Mouse (Mus musculus) cerebellum, adult 11-12 months (tissue): ENCODE results near the gene Paqr8.
"Not testable (repeated sequence)": the region's sequence is repeated elsewhere in the genome, so short reads cannot be mapped to it uniquely, and the experiment has no call there.

Source experiments
- DNase-seq: peaks from one replicate; pipeline ENCODE4 v3.0.0; 2022

Paqr8 gene

DNA sequence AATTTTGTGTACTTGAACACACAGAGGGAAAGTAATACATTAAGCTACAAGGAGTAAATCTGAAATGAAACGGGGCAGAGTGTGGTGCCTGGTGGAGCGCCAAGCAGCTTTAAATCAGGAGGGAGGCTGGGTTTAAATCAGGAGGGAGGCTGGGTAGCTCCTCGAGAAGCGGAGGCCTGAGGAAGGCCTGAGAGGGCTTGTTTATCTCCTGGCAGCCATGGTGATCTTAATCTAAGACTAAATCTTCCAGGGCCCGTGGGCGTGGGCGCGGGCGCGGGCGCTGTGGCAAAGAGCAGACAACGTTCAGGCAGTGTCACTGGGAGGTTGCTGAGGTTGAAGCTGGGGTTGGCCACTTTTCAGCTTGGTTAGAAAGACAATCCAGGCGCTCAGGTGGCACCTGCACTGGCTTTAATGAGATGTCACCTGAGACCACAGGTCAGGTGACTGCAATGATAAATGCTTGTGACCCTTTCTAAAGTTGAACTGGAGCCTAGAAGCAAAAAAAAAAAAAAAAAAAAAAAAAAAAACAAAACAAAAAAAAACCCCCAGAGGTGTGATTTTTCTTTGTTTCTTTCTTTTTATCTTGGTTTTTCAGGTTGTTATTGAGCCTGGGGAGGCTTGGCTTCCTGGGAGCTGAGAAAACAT lies 22.2 kb downstream of the Paqr8 start:
- DNase-seq: no peak

DNA sequence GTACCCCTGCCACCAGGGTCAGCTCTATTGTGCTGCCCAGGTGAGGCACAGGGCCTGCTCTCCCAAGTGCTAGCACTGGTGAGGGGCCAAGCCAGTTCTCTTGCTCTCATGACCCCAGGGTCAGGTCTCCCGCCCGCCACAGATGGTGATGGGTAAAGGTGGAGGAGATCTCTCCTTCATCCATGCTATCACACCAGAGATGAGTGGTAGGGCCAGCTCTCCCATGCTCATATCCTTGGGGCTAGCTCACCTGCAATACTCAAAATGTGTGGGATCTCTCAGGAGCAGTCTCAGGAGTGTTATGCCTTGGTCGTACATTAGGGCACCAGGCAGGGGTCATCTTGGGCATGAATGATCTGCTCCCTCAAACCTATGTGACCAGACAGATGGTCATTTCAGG lies 24.4 kb downstream of the Paqr8 start:
- no peak for DNase-seq

GRCm38 (mm10) chr1:20915608-20916007 lies 25.2 kb downstream of the Paqr8 start:
- DNase-seq: no peak

DNA sequence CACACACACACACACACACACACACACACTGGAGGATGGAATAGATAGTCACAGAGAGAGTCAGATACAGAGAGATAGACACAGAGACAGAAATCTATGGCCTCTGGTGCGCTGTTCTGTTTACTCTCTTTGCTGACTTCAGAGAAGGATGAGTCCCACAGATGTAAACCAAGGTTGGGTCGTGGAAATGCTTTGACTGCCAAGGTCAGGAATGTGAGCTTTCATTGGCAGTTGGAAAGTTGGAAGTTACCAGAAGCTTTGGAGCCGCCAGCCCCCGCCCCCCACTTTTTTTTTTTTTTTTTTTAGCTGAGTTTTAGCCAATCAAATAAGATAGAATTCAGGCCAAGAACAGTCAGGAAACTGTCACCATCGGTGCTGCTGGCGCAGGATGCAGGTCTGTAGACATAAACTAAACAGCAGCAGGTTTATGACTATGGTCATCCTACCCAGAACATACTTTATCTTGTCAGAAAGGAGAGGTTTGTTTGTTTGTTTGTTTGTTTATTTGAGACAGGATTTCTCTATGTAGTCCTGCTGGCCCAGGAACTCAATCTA lies 27.2 kb downstream of the Paqr8 start:
- DNase-seq: no peak

GRCm38 (mm10) chr1:20919728-20920127 lies 29.3 kb downstream of the Paqr8 start:
- peak; percentile 74 for DNase-seq

DNA sequence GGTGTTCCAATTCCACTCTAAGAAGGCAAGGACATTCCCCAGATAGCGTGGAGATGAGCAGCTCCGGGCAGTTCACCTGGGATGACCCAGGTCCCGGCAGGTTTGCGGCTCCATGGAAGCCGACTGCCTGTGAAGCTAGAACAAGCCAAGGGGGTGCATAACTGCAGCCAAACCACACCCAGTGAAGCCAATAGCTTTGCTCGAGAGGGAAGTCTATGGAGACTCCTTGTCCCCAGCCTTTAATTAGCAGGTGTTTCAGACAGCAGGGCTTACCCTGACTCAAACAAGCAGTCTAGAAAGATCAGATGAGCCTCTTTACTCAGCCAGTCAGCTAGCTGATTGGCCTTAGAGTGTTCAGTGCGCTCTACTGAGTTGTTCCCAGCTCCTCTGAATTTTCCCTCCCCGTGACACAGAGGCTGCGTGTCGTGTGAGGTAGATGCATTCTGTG lies 30.7 kb downstream of the Paqr8 start:
- peak; percentile 90 for DNase-seq

GRCm38 (mm10) chr1:20922612-20923399 lies 32.4 kb downstream of the Paqr8 start:
- DNase-seq: peak; percentile 90

DNA sequence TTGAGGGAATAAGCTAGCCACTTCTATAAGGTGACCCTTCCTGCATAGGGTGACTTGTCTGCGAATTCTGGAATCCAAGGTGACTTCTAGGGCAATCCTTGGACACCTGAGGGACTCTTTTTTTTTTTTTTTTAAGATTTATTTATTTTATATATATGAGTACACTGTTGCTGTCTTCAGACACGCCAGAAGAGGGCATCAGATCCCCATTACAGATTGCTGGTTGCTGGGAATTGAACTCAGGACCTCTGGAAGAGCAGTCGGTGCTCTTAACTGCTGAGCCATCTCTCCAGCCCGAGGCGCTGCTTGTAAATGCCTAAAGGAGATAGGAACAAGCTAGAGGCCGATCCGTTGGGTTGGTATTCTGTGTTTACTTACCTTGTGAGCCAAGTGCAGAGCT lies 34.9 kb downstream of the Paqr8 start:
- DNase-seq: not testable (repeated sequence)

DNA sequence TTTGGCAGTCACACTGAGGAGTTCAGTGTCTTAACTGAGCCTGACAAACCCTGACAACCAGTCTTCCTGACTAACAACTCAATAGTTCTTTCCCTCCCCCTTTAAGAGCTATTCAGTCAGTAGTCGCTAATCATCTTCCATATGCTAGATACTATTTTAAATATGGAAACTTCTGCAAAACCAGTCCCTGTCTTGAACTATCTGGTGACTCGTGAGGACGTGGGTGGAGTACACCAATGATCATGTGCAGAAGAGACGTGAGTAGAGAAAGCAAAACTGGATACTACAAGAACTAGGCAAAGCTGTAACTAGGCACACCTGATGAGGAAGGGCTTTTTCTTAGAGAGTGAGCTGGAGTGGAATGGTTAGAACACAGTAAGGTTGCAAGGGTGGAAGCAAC lies 35.5 kb downstream of the Paqr8 start:
- DNase-seq: no peak

DNA sequence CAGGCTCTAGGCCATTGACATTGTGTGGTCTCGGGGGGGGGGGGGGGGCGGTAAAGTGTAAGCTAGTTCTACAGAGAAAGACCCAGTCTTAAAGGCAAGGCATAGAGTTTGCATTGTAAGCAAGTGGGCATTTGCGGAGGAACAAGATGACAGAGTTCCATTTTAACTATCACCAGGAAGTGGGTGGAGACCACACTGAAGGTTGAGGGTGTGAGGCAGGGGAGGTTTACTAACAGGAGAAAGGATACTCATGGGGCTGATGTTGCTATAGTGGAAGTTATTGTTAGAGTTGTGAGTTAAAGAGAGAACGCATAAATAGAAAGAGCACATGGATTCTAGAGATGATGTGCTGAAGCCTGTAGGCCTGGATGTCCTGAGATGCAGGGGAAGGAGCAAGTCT lies 36.0 kb downstream of the Paqr8 start:
- no peak for DNase-seq

- no peak for DNase-seq
Observed at GRCm38 (mm10) chr1:20928487-20928886, 38.1 kb downstream of the Paqr8 start.

- peak; percentile 71 for DNase-seq
Observed at GRCm38 (mm10) chr1:20933457-20933856, 43.1 kb downstream of the Paqr8 start.

GRCm38 (mm10) chr1:20935106-20935505 lies 44.7 kb downstream of the Paqr8 start:
- DNase-seq: peak; percentile 76

- no peak for DNase-seq
Observed at GRCm38 (mm10) chr1:20939046-20939445, 48.6 kb downstream of the Paqr8 start.

DNA sequence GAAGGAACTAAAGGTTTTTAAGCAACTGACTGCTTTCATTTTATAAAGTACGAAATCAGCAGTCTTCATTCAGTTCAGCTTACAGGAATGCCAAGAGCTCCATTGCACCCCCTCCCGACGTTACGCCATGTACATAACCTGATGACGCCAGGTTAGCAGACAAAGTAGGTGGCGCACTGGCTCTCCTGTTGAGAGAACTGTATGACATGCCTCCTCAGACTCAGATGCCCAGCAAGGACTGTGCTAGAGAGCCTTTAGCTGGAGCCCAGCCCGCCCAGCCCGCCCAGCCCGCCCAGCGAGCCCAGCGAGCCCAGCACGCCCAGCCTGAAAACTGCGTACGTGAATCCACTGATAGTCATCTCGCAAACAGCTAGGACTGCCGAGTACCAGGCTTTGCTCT lies 49.7 kb downstream of the Paqr8 start:
- DNase-seq: no peak

DNA sequence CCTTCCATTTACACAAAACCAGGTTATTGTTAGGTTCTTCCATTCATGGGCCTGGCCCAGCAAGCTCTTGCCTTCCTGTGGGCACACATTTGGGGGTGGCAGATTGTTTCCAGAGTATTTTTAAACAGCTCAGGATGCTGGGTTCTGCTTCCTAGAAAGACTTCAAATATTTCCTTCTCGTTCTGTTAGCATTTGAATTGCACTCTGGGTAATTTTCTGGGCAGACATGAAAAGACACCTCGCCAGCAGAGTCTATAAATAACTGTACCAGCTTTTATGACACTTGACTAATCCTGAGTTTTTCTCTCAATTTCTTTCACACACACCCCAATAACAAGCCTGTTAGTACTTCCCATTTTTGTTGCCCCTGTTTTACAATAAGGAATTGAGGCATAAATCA lies 50.9 kb downstream of the Paqr8 start:
- no peak for DNase-seq

DNA sequence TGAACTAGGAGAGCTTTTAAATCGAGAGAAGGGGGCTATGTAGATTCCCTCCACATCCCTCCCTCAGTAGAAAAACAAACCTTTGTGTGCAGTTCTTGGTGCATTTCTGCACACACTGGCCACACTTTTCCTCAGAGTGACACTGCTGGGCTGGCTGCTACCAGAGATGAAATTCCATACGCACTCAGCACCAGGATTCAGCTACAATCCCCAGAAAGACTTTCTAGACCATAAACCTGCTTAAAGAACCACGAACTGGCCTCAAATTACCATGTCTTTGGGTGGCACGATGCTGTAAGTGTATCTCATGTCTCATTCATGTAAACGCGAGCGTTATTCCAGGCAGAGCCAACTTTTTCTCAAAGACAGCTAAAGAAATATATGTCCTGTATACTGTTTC lies 51.5 kb downstream of the Paqr8 start:
- DNase-seq: no peak

DNA sequence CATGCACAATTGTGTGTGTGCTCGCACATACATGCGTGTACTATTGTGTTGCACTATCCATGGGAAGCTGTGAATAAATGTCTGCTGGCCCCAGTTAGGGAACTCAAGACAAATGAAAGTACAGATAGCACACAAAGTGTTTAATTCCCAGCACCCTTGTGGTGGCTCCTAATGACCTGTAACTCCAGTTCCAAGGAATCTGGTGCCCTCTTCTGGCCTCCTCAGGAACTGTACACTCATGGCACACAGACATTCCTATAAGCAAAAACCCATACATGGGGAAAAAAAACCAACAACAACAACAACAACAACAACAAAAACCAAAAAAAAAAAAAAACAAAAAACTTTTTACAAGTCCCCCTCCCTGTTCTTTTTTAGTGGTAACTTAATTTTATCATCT lies 52.6 kb downstream of the Paqr8 start:
- no peak for DNase-seq

- peak; percentile 93 for DNase-seq
Observed at GRCm38 (mm10) chr1:20951300-20951763, 60.9 kb downstream of the Paqr8 start, which contains the start of gene Efhc1. Efhc1 (plus strand) TSS chr1:20951626.

DNA sequence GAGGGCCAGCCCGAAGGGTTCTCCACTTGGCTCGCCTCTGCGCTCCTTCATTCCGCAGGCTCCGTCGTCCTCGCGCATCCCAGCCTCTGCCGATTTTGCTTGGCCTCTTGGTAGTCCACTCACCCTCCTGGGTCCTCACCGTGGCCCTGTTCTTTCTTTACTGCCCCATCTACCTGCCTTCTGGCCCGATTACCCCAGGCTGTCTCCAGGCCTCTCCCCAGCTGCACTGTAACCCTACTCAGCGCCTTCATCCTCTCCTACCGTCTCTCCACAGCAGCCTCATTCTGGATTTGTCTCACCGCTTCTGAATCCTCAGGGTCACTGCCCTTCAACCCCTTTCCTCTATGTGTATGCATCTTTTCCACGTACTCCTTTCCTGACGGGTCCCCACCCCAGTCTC lies 61.4 kb downstream of the Paqr8 start:
- DNase-seq: no peak

DNA sequence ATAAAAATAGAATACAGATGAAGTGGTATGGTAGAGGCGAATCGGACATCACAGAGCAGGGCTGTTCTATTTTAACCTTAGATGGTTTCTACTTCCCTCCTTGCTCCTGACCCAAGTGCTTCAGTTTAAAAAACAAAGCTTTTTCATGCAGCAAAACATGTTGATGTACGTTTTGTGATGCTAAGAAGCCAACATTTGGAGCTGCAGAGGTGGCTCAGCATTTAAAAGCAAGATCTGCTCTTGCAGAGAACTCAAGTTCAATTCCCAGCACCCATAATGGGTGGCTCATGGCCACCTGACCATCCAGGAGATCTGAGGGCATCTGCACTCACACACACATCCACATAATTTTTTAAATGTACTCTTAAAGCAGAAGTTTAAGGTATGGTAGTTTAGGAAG lies 64.5 kb downstream of the Paqr8 start:
- DNase-seq: no peak

DNA sequence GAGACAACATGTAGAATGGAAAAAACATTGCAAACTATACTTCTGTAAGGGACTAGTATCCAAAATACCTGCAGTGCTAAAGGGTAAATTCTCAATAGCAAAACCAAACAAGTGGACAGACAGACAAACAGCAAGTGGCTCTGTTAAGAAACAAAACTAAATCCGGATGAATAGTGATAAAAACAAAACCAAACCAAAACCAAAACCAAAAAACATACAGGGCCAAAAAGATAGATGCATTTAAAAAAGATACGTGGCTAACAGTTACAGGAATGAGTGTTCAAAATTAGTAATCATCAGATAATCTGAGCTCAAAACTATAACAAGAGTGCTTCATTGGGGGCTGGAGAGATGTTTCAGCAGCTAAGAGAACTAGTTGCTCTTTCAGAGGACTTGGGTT lies 79.2 kb downstream of the Paqr8 start:
- no peak for DNase-seq

- DNase-seq: no peak
Observed at GRCm38 (mm10) chr1:20973389-20973788, 83.0 kb downstream of the Paqr8 start.
